Mouse (Mus musculus) midbrain, embryonic 16.5 days (tissue): Measurements from ENCODE around the gene Lztr1. TPM values are rescaled to one million over a fixed set of nuclear protein-coding genes. Genes with fewer than 3 reads are reported as not detected.

Experiments used
- polyA plus RNA-seq: library from polyadenylated mRNA; unstranded; fragments of >200 nt; fragmentation: Nextera tagmentation; extraction: Ambion mirVana; gene quantifications from 2 replicates; pipeline ENCODE4 v1.2.1, GENCODE M21; 2015

The Lztr1 gene
- polyA plus RNA-seq, 1 experiment from 2014 or later, result 151 TPM

Other genes starting within 250 kb of the Lztr1 start
- 77.9 and 94.8 TPM in 2 replicates for gene Tmem191c, start 232.6 kb upstream of the Lztr1 start, polyA plus RNA-seq
- 2.8 and 3.7 TPM in 2 replicates for gene Serpind1, start 177.3 kb upstream of the Lztr1 start, polyA plus RNA-seq
- 26.0 and 30.9 TPM in 2 replicates for gene Snap29, start 102.7 kb upstream of the Lztr1 start, polyA plus RNA-seq
- 73.7 and 74.8 TPM in 2 replicates for gene Pi4ka, start 102.4 kb upstream of the Lztr1 start, polyA plus RNA-seq
- 72.4 and 88.8 TPM in 2 replicates for gene Crkl, start 56.7 kb upstream of the Lztr1 start, polyA plus RNA-seq
- 13.6 and 22.2 TPM in 2 replicates for gene Aifm3, start 19.1 kb upstream of the Lztr1 start, polyA plus RNA-seq
- gene Thap7, start 22.4 kb downstream of the Lztr1 start, polyA plus RNA-seq, result 60.7 and 62.7 TPM in 2 replicates
- gene Lrrc74b, start 52.6 kb downstream of the Lztr1 start, polyA plus RNA-seq, result 1.3 and 2.0 TPM in 2 replicates
- 3.0 and 3.5 TPM in 2 replicates for gene P2rx6, start 53.2 kb downstream of the Lztr1 start, polyA plus RNA-seq
- gene Slc7a4, start 74.5 kb downstream of the Lztr1 start, polyA plus RNA-seq, result 43.7 and 49.5 TPM in 2 replicates
- gene Smpd4, start 110.7 kb downstream of the Lztr1 start, polyA plus RNA-seq, result 27.6 and 28.4 TPM in 2 replicates
- 11.6 and 14.6 TPM in 2 replicates for gene Ccdc74a, start 137.8 kb downstream of the Lztr1 start, polyA plus RNA-seq
- gene Med15, start 224.2 kb downstream of the Lztr1 start, polyA plus RNA-seq, result 47.5 and 47.9 TPM in 2 replicates